Mouse (Mus musculus) G1E (cell line): ENCODE measurements at regions not wholly inside any gene's neighbourhood (a gene's known extent, or its start where the extent isn't known, plus 50 kb on each side); places are given as distances from the start of the nearest gene placed in this dataset.

Experiments used
- CTCF ChIP-seq: IDR thresholded peaks from 2 replicates; pipeline ENCODE4 v1.5.1; 2012; ENCODE audit warnings: low read depth, low read length, inconsistent platforms, mixed read lengths
- GATA1 ChIP-seq: IDR thresholded peaks from 2 replicates; pipeline ENCODE4 v1.6.1; 2012; ENCODE audit warnings: borderline replicate concordance, low read length, inconsistent platforms, mixed read lengths
- GATA2 ChIP-seq: IDR thresholded peaks from 2 replicates; pipeline ENCODE4 v1.6.1; 2012; ENCODE audit warnings: low read depth, low read length, inconsistent platforms, borderline replicate concordance
- POLR2AphosphoS5 ChIP-seq: IDR thresholded peaks from 2 replicates; pipeline ENCODE4 v1.6.1; 2012; ENCODE audit warnings: low read depth, low read length, inconsistent platforms; ENCODE audit not compliant: insufficient replicate concordance
- TAL1 ChIP-seq: conservative IDR thresholded peaks from 2 replicates; pipeline ENCODE4 v1.6.1; 2012; ENCODE audit warnings: low read depth, low read length, inconsistent platforms, mixed read lengths

DNA sequence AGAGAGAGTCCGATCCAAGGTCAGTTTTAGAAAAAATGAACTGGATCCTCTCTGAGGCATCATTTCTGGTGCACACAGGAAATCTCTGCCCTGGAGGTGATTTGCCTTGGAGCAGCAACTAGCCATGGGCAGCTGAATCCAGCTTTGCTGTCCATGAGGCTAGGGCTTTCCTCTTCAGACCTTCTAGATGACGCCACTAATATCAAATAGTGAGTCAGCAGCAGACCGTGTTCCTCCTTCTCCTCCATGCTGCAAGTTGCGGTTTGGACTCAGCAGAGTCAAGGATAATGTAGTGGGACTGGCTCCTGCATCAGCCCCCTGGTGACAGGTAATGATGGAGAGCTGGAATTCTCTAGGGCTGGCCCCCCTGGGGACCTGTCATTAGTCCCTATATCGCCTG, 118.8 kb upstream of the 1600014C23Rik start:
- no peak for TF ChIP-seq CTCF
- no peak for TF ChIP-seq TAL1
- no peak for TF ChIP-seq GATA1
- no peak for TF ChIP-seq POLR2AphosphoS5
- TF ChIP-seq GATA2: no peak
